Mouse (Mus musculus) forebrain, embryonic 10.5 days (tissue): ENCODE measurements around the gene Catsperz. TPM values are rescaled to one million over a fixed set of nuclear protein-coding genes. Genes with fewer than 3 reads are reported as not detected.

Experiments
- DNase-seq: peaks from one replicate; pipeline ENCODE4 v3.0.0-alpha.2; 2017; ENCODE audit warnings: low spot score; ENCODE audit errors: extremely low spot score
- H3K27ac ChIP-seq: fragments of 300-500 bp; sonication (generic); 2 replicates; pipeline ENCODE4 v1.5.1; 2016; ENCODE audit warnings: mild to moderate bottlenecking
- H3K27me3 ChIP-seq: fragments of 300-500 bp; sonication (generic); 2 replicates; pipeline ENCODE4 v1.6.1; 2016; ENCODE audit warnings: mild to moderate bottlenecking; ENCODE audit not compliant: poor library complexity, severe bottlenecking
- H3K36me3 ChIP-seq: fragments of 300-500 bp; sonication (generic); replicated peaks from 2 replicates; pipeline ENCODE4 v1.6.1; 2016; ENCODE audit warnings: mild to moderate bottlenecking, moderate library complexity
- H3K4me1 ChIP-seq: fragments of 300-500 bp; sonication (generic); 2 replicates; pipeline ENCODE4 v1.6.1; 2016
- H3K4me3 ChIP-seq: fragments of 300-500 bp; sonication (generic); 2 replicates; pipeline ENCODE4 v1.5.1; 2016; ENCODE audit warnings: mild to moderate bottlenecking, moderate library complexity
- H3K9me3 ChIP-seq: fragments of 300-500 bp; sonication (generic); 2 replicates; pipeline ENCODE4 v1.6.1; 2016; ENCODE audit warnings: mild to moderate bottlenecking, moderate library complexity
- WGBS: fragments of 180-500 bp; shearing (Covaris S2); methylation state at CpG from one replicate; pipeline ENCODE4 v1.1.7; 2016; 5-methylcytosine and 5-hydroxymethylcytosine counted together
- polyA plus RNA-seq: library from polyadenylated mRNA; unstranded; fragments of >200 nt; fragmentation: Nextera tagmentation; extraction: Ambion mirVana; gene quantifications from 2 replicates; pipeline ENCODE4 v1.2.1, GENCODE M21; 2016

Catsperz gene
- polyA plus RNA-seq, 1 experiment from 2014 or later, result 0.55 TPM

- DNase-seq, result no peak
- 10% methylated on average over 9 of the region's 9 CpGs for WGBS
- Histone ChIP-seq H3K27me3 (peaks cover 100% of the 10 kb centered on the region), H3K4me1 (peaks cover 40% of the 10 kb centered on the region), H3K27ac (no peak overlapping the region), H3K4me3 (no peak overlapping the region), H3K9me3 (0 out of 2 replicates have a peak, but pooled peaks cover 3% of the 10 kb centered on the region), H3K36me3 (no peaks in the 10 kb centered on the region)
Measured at GRCm38 (mm10) chr19:6928080-6928479, 2.9 kb upstream of the Catsperz start.

GRCm38 (mm10) chr19:6926559-6927255, 1.5 kb upstream of the Catsperz start:
- WGBS, result 10% methylated on average over 26 of the region's 26 CpGs
- Histone ChIP-seq H3K27ac (no peak overlapping the region), H3K4me3 (peak overlapping the region; percentile 43), H3K36me3 (no peaks in the 10 kb centered on the region), H3K9me3 (0 out of 2 replicates have a peak, but pooled peaks cover 3% of the 10 kb centered on the region), H3K27me3 (peaks cover 97% of the 10 kb centered on the region), H3K4me1 (peaks cover 47% of the 10 kb centered on the region)
- no peak for DNase-seq

- Histone ChIP-seq H3K4me1 (peaks cover 50% of the 10 kb centered on the region), H3K27me3 (peaks cover 87% of the 10 kb centered on the region), H3K4me3 (peak overlapping the region; percentile 27; the same call in 1 of the 2 replicates), H3K9me3 (0 out of 2 replicates have a peak, but pooled peaks cover 3% of the 10 kb centered on the region), H3K27ac (no peak overlapping the region), H3K36me3 (no peaks in the 10 kb centered on the region)
- DNase-seq, result no peak
- WGBS, result 3% methylated on average over 40 of the region's 40 CpGs
Measured at GRCm38 (mm10) chr19:6925611-6926329, 590 bp upstream of the Catsperz start.

GRCm38 (mm10) chr19:6924461-6925306, 496 bp downstream of the Catsperz start:
- peak overlapping the region; percentile 27 for H3K4me3 ChIP-seq
- H3K27ac ChIP-seq, result no peak overlapping the region
- DNase-seq, result peak; percentile 74
- peaks cover 77% of the 10 kb centered on the region for H3K27me3 ChIP-seq
- H3K4me1 ChIP-seq, result peaks cover 61% of the 10 kb centered on the region
- 3% methylated on average over 39 of the region's 39 CpGs for WGBS
- H3K9me3 ChIP-seq, result 0 out of 2 replicates have a peak, but pooled peaks cover 3% of the 10 kb centered on the region
- H3K36me3 ChIP-seq, result no peaks in the 10 kb centered on the region; the same call in 1 of the 2 replicates

GRCm38 (mm10) chr19:6922901-6923735, 2.1 kb downstream of the Catsperz start:
- no peak overlapping the region for H3K27ac ChIP-seq
- H3K27me3 ChIP-seq, result peaks cover 61% of the 10 kb centered on the region
- H3K36me3 ChIP-seq, result peaks cover 2% of the 10 kb centered on the region; the same call in 1 of the 2 replicates
- H3K4me3 ChIP-seq, result peak overlapping the region; percentile 81; the same call in 1 of the 2 replicates
- DNase-seq, result no peak
- H3K9me3 ChIP-seq, result 0 out of 2 replicates have a peak, but pooled peaks cover 3% of the 10 kb centered on the region
- H3K4me1 ChIP-seq, result peaks cover 59% of the 10 kb centered on the region
- WGBS, result 59% methylated on average over 6 of the region's 6 CpGs

GRCm38 (mm10) chr19:6921647-6922567, 3.3 kb downstream of the Catsperz start, which contains the start of gene Esrra:
Gene Esrra (minus strand): TSS chr19:6921813.
- peak within 1 kb of the TSS; percentile 94 for H3K27ac ChIP-seq
- H3K4me3 ChIP-seq, result peak within 1 kb of the TSS; percentile 81
- H3K9me3 ChIP-seq, result 0 out of 2 replicates have a peak, but pooled peaks cover 3% of the 10 kb centered on the region
- WGBS, result 1% methylated on average over 66 of the region's 66 CpGs
- peaks cover 49% of the 10 kb centered on the region for H3K27me3 ChIP-seq
- peaks cover 49% of the 10 kb centered on the region for H3K4me1 ChIP-seq
- H3K36me3 ChIP-seq, result peaks cover 3% of the 10 kb centered on the region; the same call in 1 of the 2 replicates
- peak; percentile 100 for DNase-seq

- WGBS, result 2% methylated on average over 46 of the region's 48 CpGs
- H3K27ac ChIP-seq, result peak overlapping the region; percentile 94
- H3K36me3 ChIP-seq, result peaks cover 3% of the 10 kb centered on the region; the same call in 1 of the 2 replicates
- H3K27me3 ChIP-seq, result peaks cover 40% of the 10 kb centered on the region
- peaks cover 43% of the 10 kb centered on the region for H3K4me1 ChIP-seq
- H3K9me3 ChIP-seq, result 0 out of 2 replicates have a peak, but pooled peaks cover under 1% of the 10 kb centered on the region
- peak; percentile 56 for DNase-seq
- H3K4me3 ChIP-seq, result peak overlapping the region; percentile 81
Measured at GRCm38 (mm10) chr19:6920741-6921636, 4.2 kb downstream of the Catsperz start.

GRCm38 (mm10) chr19:6919876-6920740, 5.1 kb downstream of the Catsperz start:
- 46% methylated on average over 8 of the region's 8 CpGs for WGBS
- H3K4me3 ChIP-seq, result peak overlapping the region; percentile 81
- peaks cover 34% of the 10 kb centered on the region for H3K4me1 ChIP-seq
- H3K9me3 ChIP-seq, result no peaks in the 10 kb centered on the region
- DNase-seq, result peak; percentile 46
- peaks cover 31% of the 10 kb centered on the region for H3K27me3 ChIP-seq
- H3K27ac ChIP-seq, result peak overlapping the region; percentile 94
- H3K36me3 ChIP-seq, result peaks cover 3% of the 10 kb centered on the region; the same call in 1 of the 2 replicates

GRCm38 (mm10) chr19:6919431-6919830, 5.7 kb downstream of the Catsperz start:
- no peaks in the 10 kb centered on the region for H3K9me3 ChIP-seq
- H3K27me3 ChIP-seq, result peaks cover 24% of the 10 kb centered on the region
- DNase-seq, result no peak
- H3K4me3 ChIP-seq, result no peak overlapping the region
- H3K27ac ChIP-seq, result no peak overlapping the region
- peaks cover 3% of the 10 kb centered on the region; the same call in 1 of the 2 replicates for H3K36me3 ChIP-seq
- peaks cover 27% of the 10 kb centered on the region for H3K4me1 ChIP-seq
